Mouse (Mus musculus) midbrain, postnatal 0 days (tissue): Measurements from ENCODE around the gene Traf3ip3. TPM values are rescaled to one million over a fixed set of nuclear protein-coding genes. Genes with fewer than 3 reads are reported as not detected.

ENCODE experiments used
- ATAC-seq: fragments of 200-750 bp; cut with Nextera tagmentation; 2 replicates; pipeline ENCODE4 v1.8.0; 2017; ENCODE audit warnings: moderate number of reproducible peaks, mild to moderate bottlenecking, moderate TSS enrichment, moderate library complexity; ENCODE audit not compliant: low FRiP score
- DNase-seq: peaks from one replicate; pipeline ENCODE4 v3.0.0-alpha.2; 2015; ENCODE audit warnings: low spot score
- H3K27ac ChIP-seq: fragments of 300-500 bp; sonication (generic); 2 replicates; pipeline ENCODE4 v1.5.1; 2014; ENCODE audit warnings: low read depth, mild to moderate bottlenecking, low read length, mixed read lengths
- H3K27me3 ChIP-seq: fragments of 300-500 bp; sonication (generic); 2 replicates; pipeline ENCODE4 v1.6.1; 2014; ENCODE audit warnings: low read length, control low read depth, mixed read lengths; ENCODE audit not compliant: insufficient read depth
- H3K36me3 ChIP-seq: fragments of 300-500 bp; sonication (generic); 2 replicates; pipeline ENCODE4 v1.6.1; 2014; ENCODE audit warnings: low read length, control low read depth, mixed read lengths; ENCODE audit not compliant: insufficient read depth
- H3K4me1 ChIP-seq: fragments of 300-500 bp; sonication (generic); 2 replicates; pipeline ENCODE4 v1.6.1; 2014; ENCODE audit warnings: mild to moderate bottlenecking, control low read depth, antibody characterized with exemption, low read length, mixed read lengths; ENCODE audit not compliant: insufficient read depth
- H3K4me2 ChIP-seq: fragments of 300-500 bp; sonication (generic); 2 replicates; pipeline ENCODE4 v1.6.1; 2014; ENCODE audit warnings: low read depth, mild to moderate bottlenecking, low read length, mixed read lengths; ENCODE audit not compliant: poor library complexity, severe bottlenecking
- H3K4me3 ChIP-seq: fragments of 300-500 bp; sonication (generic); 2 replicates; pipeline ENCODE4 v1.5.1; 2014; ENCODE audit warnings: low read depth, mild to moderate bottlenecking, low read length, moderate library complexity
- H3K9ac ChIP-seq: fragments of 300-500 bp; sonication (generic); replicated peaks from 2 replicates; pipeline ENCODE4 v1.6.1; 2014; ENCODE audit warnings: mild to moderate bottlenecking, low read length, moderate library complexity, mixed read lengths; ENCODE audit not compliant: poor library complexity, severe bottlenecking
- H3K9me3 ChIP-seq: fragments of 300-500 bp; sonication (generic); 2 replicates; pipeline ENCODE4 v1.6.1; 2016; ENCODE audit warnings: low read length, control low read depth
- CTCF ChIP-seq: IDR thresholded peaks from 2 replicates; pipeline ENCODE4 v1.5.1; 2016; ENCODE audit warnings: antibody characterized with exemption, mild to moderate bottlenecking
- WGBS: fragments of 180-500 bp; shearing (Covaris S2); extraction: QIAGEN DNeasy Blood & Tissue Kit; methylation state at CpG from one replicate; pipeline ENCODE4 v1.1.7; 2014; 5-methylcytosine and 5-hydroxymethylcytosine counted together
- polyA plus RNA-seq: library from polyadenylated mRNA; unstranded; fragments of >200 nt; fragmentation: Nextera tagmentation; extraction: Ambion mirVana; gene quantifications from 2 replicates; pipeline ENCODE4 v1.2.1, GENCODE M21; 2015
- total RNA-seq: library from RNA; depleted of rRNA; stranded (reverse); fragments of >200 nt; gene quantifications from 2 replicates; pipeline ENCODE4 v1.2.3, GENCODE M21; 2014

Gene Traf3ip3
- total and polyA plus RNA-seq, 2 experiments from 2014 or later, result 1.9 to 2.4 TPM

- H3K27ac ChIP-seq, result peak overlapping the region; percentile 85; the same call in 1 of the 2 replicates
- no peak for ATAC-seq
- H3K9ac ChIP-seq, result peak overlapping the region; percentile 81; the same call in 1 of the 2 replicates
- peak overlapping the region; percentile 67 for H3K4me3 ChIP-seq
- WGBS, result 95% methylated on average over 13 of the region's 13 CpGs
- peak overlapping the region; percentile 71 for H3K4me2 ChIP-seq
- no peak for DNase-seq
- H3K27me3 ChIP-seq, result no peaks in the 10 kb centered on the region
- no peaks in the 10 kb centered on the region for H3K9me3 ChIP-seq
- H3K36me3 ChIP-seq, result no peaks in the 10 kb centered on the region
- peaks cover 8% of the 10 kb centered on the region for H3K4me1 ChIP-seq
- no peak for TF ChIP-seq CTCF
These were observed 27.3 kb downstream of the Traf3ip3 start for GRCm38 (mm10) chr1:193174143-193174733.

GRCm38 (mm10) chr1:193173810-193174129 lies 27.7 kb downstream of the Traf3ip3 start:
- Histone ChIP-seq H3K27ac (peak overlapping the region; percentile 85), H3K4me2 (peak overlapping the region; percentile 71), H3K4me1 (peaks cover 8% of the 10 kb centered on the region), H3K4me3 (peak overlapping the region; percentile 67), H3K9me3 (no peaks in the 10 kb centered on the region), H3K36me3 (no peaks in the 10 kb centered on the region), H3K27me3 (no peaks in the 10 kb centered on the region), H3K9ac (peak overlapping the region; percentile 81)
- ATAC-seq (no peak), DNase-seq (no peak)
- WGBS, result 19% methylated on average over 9 of the region's 9 CpGs
- no peak for TF ChIP-seq CTCF

GRCm38 (mm10) chr1:193172991-193173809 lies 28.3 kb downstream of the Traf3ip3 start:
- DNase-seq, result peak; percentile 99
- WGBS, result under 1% methylated on average over 48 of the region's 48 CpGs
- Histone ChIP-seq H3K9ac (peak overlapping the region; percentile 81), H3K27me3 (no peaks in the 10 kb centered on the region), H3K4me2 (peak overlapping the region; percentile 71), H3K9me3 (no peaks in the 10 kb centered on the region), H3K36me3 (no peaks in the 10 kb centered on the region), H3K4me1 (peaks cover 8% of the 10 kb centered on the region), H3K27ac (peak overlapping the region; percentile 85), H3K4me3 (peak overlapping the region; percentile 67)
- peak; percentile 99 for ATAC-seq
- peak; percentile 25 for TF ChIP-seq CTCF

GRCm38 (mm10) chr1:193169856-193170255 lies 31.6 kb downstream of the Traf3ip3 start:
- Histone ChIP-seq H3K4me2 (no peak overlapping the region), H3K9me3 (no peaks in the 10 kb centered on the region), H3K4me1 (peaks cover 8% of the 10 kb centered on the region; the same call in 1 of the 2 replicates), H3K27ac (no peak overlapping the region), H3K4me3 (no peak overlapping the region), H3K36me3 (no peaks in the 10 kb centered on the region), H3K27me3 (no peaks in the 10 kb centered on the region), H3K9ac (no peak overlapping the region)
- DNase-seq, result peak; percentile 65
- WGBS, result 69% methylated on average over 2 of the region's 2 CpGs
- TF ChIP-seq CTCF, result no peak
- no peak for ATAC-seq

GRCm38 (mm10) chr1:193169228-193169627 lies 32.3 kb downstream of the Traf3ip3 start:
- no peak overlapping the region for H3K27ac ChIP-seq
- 85% methylated on average over 7 of the region's 7 CpGs for WGBS
- H3K4me2 ChIP-seq, result no peak overlapping the region
- no peaks in the 10 kb centered on the region for H3K27me3 ChIP-seq
- no peak for ATAC-seq
- H3K36me3 ChIP-seq, result no peaks in the 10 kb centered on the region
- peaks cover 7% of the 10 kb centered on the region; the same call in 1 of the 2 replicates for H3K4me1 ChIP-seq
- no peaks in the 10 kb centered on the region for H3K9me3 ChIP-seq
- no peak for TF ChIP-seq CTCF
- H3K4me3 ChIP-seq, result no peak overlapping the region
- no peak overlapping the region for H3K9ac ChIP-seq
- no peak for DNase-seq

GRCm38 (mm10) chr1:193167746-193168145 lies 33.8 kb downstream of the Traf3ip3 start, which contains the start of gene A130010J15Rik:
TSS of gene A130010J15Rik (plus strand) at chr1:193168046.
- H3K9ac ChIP-seq, result no peak within 1 kb of the TSS
- H3K27ac ChIP-seq, result no peak within 1 kb of the TSS
- H3K9me3 ChIP-seq, result no peaks in the 10 kb centered on the region
- DNase-seq, result no peak
- ATAC-seq, result no peak
- no peaks in the 10 kb centered on the region for H3K27me3 ChIP-seq
- H3K4me2 ChIP-seq, result no peak within 1 kb of the TSS
- H3K4me1 ChIP-seq, result peaks cover 3% of the 10 kb centered on the region; the same call in 1 of the 2 replicates
- TF ChIP-seq CTCF, result no peak
- no peak within 1 kb of the TSS for H3K4me3 ChIP-seq
- WGBS, result 95% methylated on average over 3 of the region's 3 CpGs
- no peaks in the 10 kb centered on the region for H3K36me3 ChIP-seq
